Mouse (Mus musculus) stomach, postnatal 0 days (tissue): ENCODE data around the gene Cep95. TPM values are rescaled to one million over a fixed set of nuclear protein-coding genes. Genes with fewer than 3 reads are reported as not detected.
"Not testable (repeated sequence)": the region's sequence is repeated elsewhere in the genome, so short reads cannot be mapped to it uniquely, and the experiment has no call there.

ENCODE experiments used
- ATAC-seq: fragments of 200-750 bp; cut with Nextera tagmentation; 2 replicates; pipeline ENCODE4 v1.8.0; 2017; ENCODE audit not compliant: low FRiP score, low TSS enrichment
- DNase-seq: peaks from one replicate; pipeline ENCODE4 v3.0.0-alpha.2; 2016; ENCODE audit warnings: low spot score
- H3K27ac ChIP-seq: fragments of 300-500 bp; sonication (generic); replicated peaks from 2 replicates; pipeline ENCODE4 v1.5.1; 2014; ENCODE audit warnings: mild to moderate bottlenecking, control low read depth
- H3K27me3 ChIP-seq: fragments of 300-500 bp; sonication (generic); 2 replicates; pipeline ENCODE4 v1.6.1; 2014; ENCODE audit warnings: low read length; ENCODE audit not compliant: control insufficient read depth, insufficient read depth
- H3K36me3 ChIP-seq: fragments of 300-500 bp; sonication (generic); 2 replicates; pipeline ENCODE4 v1.6.1; 2014; ENCODE audit warnings: low read length, mixed read lengths; ENCODE audit not compliant: control insufficient read depth, insufficient read depth
- H3K4me1 ChIP-seq: fragments of 300-500 bp; sonication (generic); replicated peaks from 2 replicates; pipeline ENCODE4 v1.6.1; 2014; ENCODE audit warnings: antibody characterized with exemption; ENCODE audit not compliant: control insufficient read depth, insufficient read depth
- H3K4me2 ChIP-seq: fragments of 300-500 bp; sonication (generic); replicated peaks from 2 replicates; pipeline ENCODE4 v1.6.1; 2014; ENCODE audit warnings: low read depth, mild to moderate bottlenecking, control low read depth, moderate library complexity
- H3K4me3 ChIP-seq: fragments of 300-500 bp; sonication (generic); 2 replicates; pipeline ENCODE4 v1.5.1; 2014; ENCODE audit warnings: low read depth, low read length, control low read depth
- H3K9ac ChIP-seq: fragments of 300-500 bp; sonication (generic); 2 replicates; pipeline ENCODE4 v1.6.1; 2014; ENCODE audit warnings: mild to moderate bottlenecking, low read length, control low read depth, mixed read lengths
- H3K9me3 ChIP-seq: fragments of 300-500 bp; sonication (generic); 2 replicates; pipeline ENCODE4 v1.6.1; 2016; ENCODE audit warnings: low read length; ENCODE audit not compliant: control insufficient read depth
- CTCF ChIP-seq: IDR thresholded peaks from 2 replicates; pipeline ENCODE4 v1.5.1; 2016; ENCODE audit warnings: antibody characterized with exemption, low read depth, mild to moderate bottlenecking, moderate library complexity
- EP300 ChIP-seq: optimal IDR thresholded peaks from 2 replicates; pipeline ENCODE3; 2016; ENCODE audit warnings: antibody characterized with exemption
- WGBS: fragments of 180-500 bp; shearing (Covaris S2); extraction: QIAGEN DNeasy Blood & Tissue Kit; methylation state at CpG from one replicate; pipeline ENCODE4 v1.1.7; 2014; 5-methylcytosine and 5-hydroxymethylcytosine counted together
- polyA plus RNA-seq: library from polyadenylated mRNA; unstranded; fragments of >200 nt; fragmentation: Nextera tagmentation; extraction: Ambion mirVana; gene quantifications from 2 replicates; pipeline ENCODE4 v1.2.1, GENCODE M21; 2015

The Cep95 gene
- polyA plus RNA-seq, 1 experiment from 2014 or later = 4.9 TPM

DNA sequence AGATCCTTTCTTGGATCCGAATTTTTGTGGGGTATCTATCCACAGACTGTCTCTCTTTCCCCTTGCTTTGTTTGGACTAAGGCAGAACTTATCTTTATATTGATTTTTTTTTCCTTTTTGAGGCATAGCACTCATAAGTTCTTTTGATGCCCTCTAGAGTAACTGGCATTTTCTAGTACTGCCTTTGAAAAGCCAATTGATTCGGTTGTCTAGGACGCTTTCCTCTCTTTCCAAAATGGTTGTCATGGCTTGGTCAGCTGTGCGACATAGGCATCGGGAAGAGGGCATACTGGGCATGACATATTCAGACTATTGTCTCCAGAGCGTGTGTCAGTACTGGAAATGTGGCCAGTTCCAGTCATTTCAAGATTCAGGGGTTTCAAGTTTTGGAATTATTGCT is 597 bp downstream of the Cep95 start:
- Histone ChIP-seq H3K9me3 (no peaks in the 10 kb centered on the region), H3K36me3 (peaks cover 6% of the 10 kb centered on the region; the same call in 1 of the 2 replicates), H3K4me3 (peak overlapping the region; percentile 93), H3K27ac (peak overlapping the region; percentile 100), H3K9ac (peak overlapping the region; percentile 100), H3K27me3 (no peaks in the 10 kb centered on the region), H3K4me2 (peak overlapping the region; percentile 68), H3K4me1 (no peaks in the 10 kb centered on the region)
- no peak for DNase-seq
- no peak for ATAC-seq
- WGBS = 0% methylated on average over 6 of the region's 6 CpGs
- TF ChIP-seq EP300 (no peak), CTCF (no peak)

DNA sequence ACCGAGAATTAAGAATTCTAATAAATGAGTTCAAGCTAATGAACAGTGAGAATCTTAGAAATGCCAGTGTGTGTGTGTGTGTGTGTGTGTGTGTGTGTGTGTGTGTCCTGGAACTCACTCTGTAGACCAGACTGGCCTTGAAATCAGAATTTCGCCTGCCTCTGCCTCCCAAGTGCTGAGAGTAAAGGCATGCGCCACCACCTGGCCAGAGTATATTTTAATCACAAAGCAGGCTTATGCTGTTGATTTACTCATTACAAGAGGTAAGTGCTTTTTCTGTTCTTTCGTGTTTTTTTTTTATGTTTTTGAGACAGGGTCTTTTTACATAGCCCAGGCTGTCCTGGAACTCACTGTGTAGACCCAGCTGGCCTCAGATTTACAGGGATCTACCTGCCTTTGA is 4.8 kb downstream of the Cep95 start:
- no peak overlapping the region for H3K4me3 ChIP-seq
- no peak overlapping the region for H3K27ac ChIP-seq
- no peaks in the 10 kb centered on the region for H3K4me1 ChIP-seq
- H3K27me3 ChIP-seq = no peaks in the 10 kb centered on the region
- no peaks in the 10 kb centered on the region for H3K9me3 ChIP-seq
- no peak overlapping the region for H3K9ac ChIP-seq
- no peak for DNase-seq
- TF ChIP-seq CTCF (peak; percentile 44), EP300 (no peak)
- no peak for ATAC-seq
- 80% methylated on average over 4 of the region's 4 CpGs for WGBS
- H3K36me3 ChIP-seq = peaks cover 7% of the 10 kb centered on the region; the same call in 1 of the 2 replicates
- no peak overlapping the region for H3K4me2 ChIP-seq

DNA sequence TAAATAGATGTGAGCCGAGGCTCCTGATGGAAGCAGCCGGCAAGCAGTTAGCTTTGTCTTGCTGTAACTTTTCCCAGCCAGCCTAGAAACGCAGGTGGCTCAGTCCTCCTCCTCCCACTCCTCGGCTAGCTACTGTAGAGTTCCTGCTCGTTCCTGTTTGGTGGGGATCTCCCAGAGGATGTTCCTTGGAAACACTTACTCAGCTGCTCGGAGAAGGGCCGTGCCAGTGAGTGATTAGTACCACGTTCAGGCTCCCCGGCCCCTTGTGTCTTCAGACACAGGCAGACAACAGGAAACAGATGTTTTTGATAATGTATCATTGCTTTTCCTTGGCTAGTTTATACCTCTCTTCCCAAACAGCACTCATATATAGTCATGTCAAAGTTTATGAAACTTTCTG is 6.6 kb downstream of the Cep95 start:
- DNase-seq = no peak
- Histone ChIP-seq H3K9me3 (no peaks in the 10 kb centered on the region), H3K4me2 (no peak overlapping the region), H3K4me1 (no peaks in the 10 kb centered on the region), H3K9ac (no peak overlapping the region), H3K36me3 (peaks cover 7% of the 10 kb centered on the region), H3K4me3 (no peak overlapping the region), H3K27me3 (no peaks in the 10 kb centered on the region), H3K27ac (no peak overlapping the region)
- TF ChIP-seq EP300 = no peak
- no peak for TF ChIP-seq CTCF
- WGBS = 52% methylated on average over 9 of the region's 9 CpGs
- peak; percentile 24; the same call in 1 of the 2 replicates for ATAC-seq

DNA sequence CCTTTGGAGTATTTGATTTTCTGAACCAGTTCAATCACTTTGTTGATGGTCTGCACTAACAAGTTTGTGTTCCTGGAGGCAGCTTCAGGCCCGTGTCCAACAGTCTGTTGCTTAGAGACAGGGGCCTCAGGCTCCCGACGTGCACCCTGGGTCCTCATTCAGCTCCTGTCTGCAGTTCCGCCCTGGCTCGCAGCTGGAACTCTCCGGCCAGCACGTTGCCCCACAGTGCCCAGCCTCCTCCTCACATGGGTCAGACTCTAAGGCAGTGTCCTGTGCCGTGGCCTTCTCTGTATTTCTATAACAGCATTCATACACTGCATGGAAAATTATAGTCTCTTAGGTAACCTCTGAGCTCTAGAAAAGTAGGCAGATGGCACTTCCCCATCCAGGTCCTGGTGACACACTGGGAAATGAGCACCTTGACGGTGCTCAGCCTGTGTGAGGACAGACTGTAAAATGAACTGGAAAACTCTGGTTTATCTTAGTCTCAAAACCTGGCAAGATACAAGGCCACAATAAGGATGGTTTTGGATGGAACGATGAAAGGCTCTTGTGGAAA is 13.1 kb downstream of the Cep95 start:
- H3K27ac ChIP-seq = no peak overlapping the region
- WGBS = 89% methylated on average over 10 of the region's 10 CpGs
- H3K9me3 ChIP-seq = no peaks in the 10 kb centered on the region
- peaks cover 12% of the 10 kb centered on the region for H3K36me3 ChIP-seq
- 0 out of 2 replicates have a peak, but pooled peaks have one; percentile 28 for ATAC-seq
- H3K4me2 ChIP-seq = no peak overlapping the region
- no peak overlapping the region for H3K9ac ChIP-seq
- H3K4me3 ChIP-seq = no peak overlapping the region
- no peak for DNase-seq
- no peaks in the 10 kb centered on the region for H3K27me3 ChIP-seq
- no peak for TF ChIP-seq EP300
- no peak for TF ChIP-seq CTCF
- no peaks in the 10 kb centered on the region for H3K4me1 ChIP-seq

DNA sequence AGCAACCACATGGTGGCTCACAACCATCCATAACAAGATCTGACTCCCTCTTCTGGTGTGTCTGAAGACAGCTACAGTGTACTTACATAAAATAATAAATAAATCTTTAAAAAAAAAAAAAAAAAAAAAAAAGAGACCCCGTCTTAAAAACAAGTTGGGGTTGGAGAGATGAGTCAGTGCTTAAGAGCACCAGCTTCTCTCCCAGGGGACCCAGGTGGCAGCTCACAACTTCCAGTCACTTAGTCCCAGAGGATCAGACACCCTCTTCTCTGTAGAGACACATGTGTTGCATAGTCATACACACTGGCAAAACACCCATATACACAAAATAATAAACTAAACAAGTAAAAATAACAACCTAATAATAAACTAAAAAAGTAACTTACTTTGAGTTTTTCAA is 18.4 kb downstream of the Cep95 start:
- not testable (repeated sequence) for ATAC-seq, H3K4me2 ChIP-seq, H3K4me3 ChIP-seq, H3K9me3 ChIP-seq, DNase-seq, H3K9ac ChIP-seq, H3K27ac ChIP-seq, H3K27me3 ChIP-seq, H3K4me1 ChIP-seq, H3K36me3 ChIP-seq
- 61% methylated on average over 1 of the region's 1 CpGs for WGBS

DNA sequence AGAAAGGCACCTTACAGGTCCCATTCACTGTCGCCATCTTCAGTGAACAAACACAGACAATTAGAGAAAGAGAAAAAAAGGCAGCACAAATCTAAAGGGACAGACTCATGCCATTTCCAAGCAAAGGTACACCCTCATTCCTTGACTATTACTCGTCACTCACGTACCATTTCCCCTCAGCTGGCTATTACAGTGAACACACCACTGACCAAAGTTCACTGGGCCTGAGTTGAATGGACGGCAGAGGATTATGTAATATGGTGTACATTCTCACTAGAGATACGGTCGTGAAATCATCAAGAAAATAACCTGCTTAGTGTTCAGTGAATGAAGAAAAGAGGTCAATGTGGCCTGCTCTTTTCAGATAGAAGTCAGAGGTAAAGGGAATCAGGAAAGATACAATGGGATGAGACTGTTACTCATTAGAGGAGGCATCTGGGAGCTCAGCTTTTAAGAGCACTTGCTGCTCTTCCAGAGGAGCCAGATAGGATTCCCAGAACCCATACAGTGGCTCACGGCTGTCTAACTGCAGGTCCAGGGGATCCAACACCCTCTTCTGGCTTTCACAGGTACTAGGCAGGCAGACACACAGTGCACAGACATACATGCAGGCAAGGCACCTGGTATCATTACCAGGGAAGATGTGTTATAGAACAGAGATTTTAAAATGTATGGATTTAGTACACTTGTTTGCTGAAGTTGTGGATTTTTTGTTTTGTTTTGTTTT is 23.5 kb downstream of the Cep95 start:
- no peaks in the 10 kb centered on the region for H3K27me3 ChIP-seq
- no peak overlapping the region for H3K4me2 ChIP-seq
- peak; percentile 36 for DNase-seq
- TF ChIP-seq CTCF (no peak), EP300 (no peak)
- no peak overlapping the region for H3K4me3 ChIP-seq
- no peak overlapping the region for H3K9ac ChIP-seq
- H3K36me3 ChIP-seq = peaks cover 10% of the 10 kb centered on the region
- H3K9me3 ChIP-seq = no peaks in the 10 kb centered on the region
- WGBS = 84% methylated on average over 7 of the region's 7 CpGs
- no peaks in the 10 kb centered on the region for H3K4me1 ChIP-seq
- peak; percentile 84 for ATAC-seq
- no peak overlapping the region for H3K27ac ChIP-seq
